Mouse (Mus musculus) lung, adult 2 months (tissue): ENCODE measurements around the gene Ngfr.

ENCODE experiments used
- CTCF ChIP-seq: fragments of 200-500 bp; IDR thresholded peaks from 2 replicates; pipeline ENCODE4 v1.5.1; 2011; ENCODE audit warnings: mild to moderate bottlenecking, low read length, control low read depth; ENCODE audit not compliant: insufficient read depth
- POLR2A ChIP-seq: fragments of 200-500 bp; IDR thresholded peaks from 2 replicates; pipeline ENCODE4 v1.6.1; 2011; ENCODE audit warnings: low read depth, mild to moderate bottlenecking, control low read depth, low read length, borderline replicate concordance; ENCODE audit errors: extremely low read depth

- TF ChIP-seq CTCF (no peak), POLR2A (no peak)
Measured at GRCm38 (mm10) chr11:95559761-95560160, 27.8 kb downstream of the Ngfr start.
